Mouse (Mus musculus) fat pad, adult 2 months (tissue): ENCODE measurements around the gene Mgat4e.

Experiments
- DNase-seq: peaks from one replicate; pipeline ENCODE4 v3.0.0-alpha.2; 2011; ENCODE audit warnings: low read depth, low spot score; ENCODE audit errors: extremely low read depth

Mgat4e gene

DNA sequence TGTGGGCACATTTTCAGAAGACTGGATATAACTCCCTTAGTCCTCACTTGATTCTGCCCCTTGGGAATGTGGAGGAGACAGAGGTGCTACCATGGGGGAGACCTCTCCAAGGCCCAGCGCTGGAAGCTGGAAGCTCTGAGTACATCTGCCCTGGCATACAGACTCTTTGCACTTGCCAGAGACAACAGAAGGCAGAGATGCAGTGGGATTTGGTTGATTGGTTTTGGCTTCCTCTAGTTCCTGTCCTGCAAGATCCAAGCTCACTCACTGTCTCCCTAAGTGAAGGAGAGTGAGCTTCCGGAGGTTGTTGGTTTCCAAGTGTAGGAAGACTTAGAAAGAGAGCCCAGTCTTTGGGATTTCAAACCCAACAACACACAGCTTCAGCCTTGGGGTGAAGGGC lies 33.6 kb downstream of the Mgat4e start:
- no peak for DNase-seq

DNA sequence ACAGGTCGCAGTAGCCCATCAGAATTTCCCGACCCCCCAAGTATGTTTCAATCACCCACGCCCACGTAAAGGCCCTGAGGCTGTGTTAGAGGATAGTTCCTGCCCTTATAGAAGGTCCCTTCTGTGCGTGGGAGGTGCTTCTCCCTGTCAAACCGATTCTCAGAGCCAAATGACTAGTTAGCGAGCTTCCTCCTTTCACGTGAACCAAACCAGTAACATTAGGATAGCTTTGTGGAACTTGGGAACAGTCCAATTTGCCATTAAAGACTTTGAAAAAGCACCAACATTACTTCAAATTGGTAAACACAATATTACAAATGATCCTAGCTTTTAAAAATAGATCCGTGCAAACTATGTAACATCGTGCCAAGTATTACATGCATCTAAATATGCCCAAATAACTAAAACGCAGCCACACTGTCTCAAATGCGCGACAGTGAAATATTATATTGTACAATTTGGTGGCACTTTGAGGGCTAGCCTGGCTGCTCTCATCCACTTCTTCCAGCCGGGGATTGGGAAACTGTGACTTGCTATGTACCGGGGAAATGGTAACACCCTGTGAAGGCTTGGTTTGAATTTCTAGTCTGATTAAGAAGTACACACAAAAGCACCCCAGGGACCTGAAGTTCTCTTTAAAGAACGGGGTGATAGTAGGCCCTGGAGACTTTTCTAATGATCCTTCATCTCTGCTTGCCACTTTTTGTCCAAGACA lies 35.4 kb downstream of the Mgat4e start:
- peak; percentile 95 for DNase-seq

DNA sequence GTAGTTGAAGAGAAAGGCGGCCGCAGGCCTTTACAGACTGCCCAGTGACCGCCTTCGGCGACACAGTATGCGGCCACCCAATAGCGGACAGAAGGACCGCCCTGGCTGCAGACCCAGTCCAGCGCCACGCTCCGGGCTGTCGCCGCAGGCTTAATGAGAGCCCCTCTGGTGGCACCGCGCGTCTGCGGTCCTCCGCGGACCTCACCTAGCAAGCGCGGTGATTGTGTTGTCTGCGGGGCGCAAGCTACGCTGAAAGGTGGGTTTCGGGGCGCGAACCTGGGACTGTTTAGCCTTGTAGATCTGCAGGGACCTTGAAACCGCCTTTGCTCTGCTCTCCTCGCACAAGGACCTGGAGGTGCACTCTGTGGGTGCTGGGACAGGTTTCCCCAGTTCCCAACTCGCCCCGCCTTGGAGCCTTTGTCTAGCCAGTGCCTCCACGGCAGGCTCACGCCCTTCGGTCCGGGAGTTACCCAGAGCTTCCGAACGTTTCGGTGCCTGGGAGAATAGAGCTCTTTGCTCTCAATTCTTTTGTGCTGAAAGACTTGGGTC lies 36.1 kb downstream of the Mgat4e start:
- DNase-seq = no peak

GRCm38 (mm10) chr1:134512584-134512983 lies 36.9 kb downstream of the Mgat4e start:
- no peak for DNase-seq

GRCm38 (mm10) chr1:134512183-134512582 lies 37.3 kb downstream of the Mgat4e start:
- no peak for DNase-seq

DNA sequence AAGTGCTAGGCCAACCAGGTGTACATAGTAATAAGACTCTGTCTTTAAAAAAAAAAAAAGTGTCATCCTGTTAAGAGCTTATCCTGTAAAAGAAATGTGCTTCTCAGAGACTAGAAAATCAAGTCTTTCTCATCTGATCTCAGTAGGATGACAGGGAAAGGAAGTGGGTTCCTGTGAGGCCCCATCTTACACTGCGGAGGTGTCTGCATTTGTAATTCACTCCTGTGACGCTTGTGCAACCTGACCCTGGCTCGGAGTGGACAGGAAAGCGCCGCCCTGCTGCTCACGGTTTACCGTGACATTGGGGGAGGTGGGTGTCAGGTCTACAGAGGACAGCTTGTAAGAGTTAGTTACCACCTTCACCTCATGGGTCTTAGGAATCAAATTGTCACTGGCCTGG lies 39.5 kb downstream of the Mgat4e start:
- DNase-seq = no peak

- no peak for DNase-seq
These were observed 43.3 kb downstream of the Mgat4e start for GRCm38 (mm10) chr1:134506201-134506600.

DNA sequence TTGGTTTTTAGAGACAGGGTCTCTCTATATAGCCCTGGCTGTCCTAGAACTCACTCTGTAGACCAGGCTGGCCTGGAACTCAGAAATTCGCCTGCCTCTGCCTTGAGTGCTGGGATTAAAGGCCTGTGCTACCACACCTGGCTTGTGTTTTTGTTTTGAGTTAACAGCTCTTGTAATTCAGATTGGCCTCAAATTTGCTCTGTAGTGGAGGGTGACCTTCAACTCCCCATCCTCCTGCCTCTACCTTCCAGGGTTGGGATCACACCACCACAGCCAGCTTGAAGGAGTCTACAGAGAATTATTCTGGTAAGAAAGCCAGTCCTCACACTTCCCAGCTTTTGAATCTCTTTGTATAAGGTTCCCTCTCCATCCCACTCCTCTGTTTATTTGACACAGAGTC lies 48.6 kb downstream of the Mgat4e start:
- DNase-seq = no peak

GRCm38 (mm10) chr1:134495991-134496390 lies 53.5 kb downstream of the Mgat4e start:
- DNase-seq = no peak

DNA sequence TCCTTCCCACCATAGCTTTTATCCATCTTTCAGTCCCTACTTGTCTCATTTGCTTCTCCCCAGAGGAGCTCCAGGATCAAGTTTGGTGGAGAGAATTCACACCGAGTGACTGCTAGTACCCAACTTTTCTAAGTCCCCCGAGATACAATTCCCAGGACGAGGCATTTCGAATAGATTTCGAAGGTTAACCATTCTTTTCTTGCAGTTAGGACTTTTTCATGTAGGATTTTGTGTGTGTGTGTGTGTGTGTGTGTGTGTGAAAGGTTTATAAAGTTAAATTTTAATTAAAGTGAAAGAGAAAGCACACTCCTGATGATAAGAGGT lies 54.3 kb downstream of the Mgat4e start:
- DNase-seq = no peak

GRCm38 (mm10) chr1:134494428-134495215 lies 54.9 kb downstream of the Mgat4e start, which contains the start of gene Rabif:
Gene Rabif (plus strand): TSS chr1:134494648.
- DNase-seq = no peak

- DNase-seq = no peak
These were observed 55.5 kb downstream of the Mgat4e start for GRCm38 (mm10) chr1:134493956-134494355.

DNA sequence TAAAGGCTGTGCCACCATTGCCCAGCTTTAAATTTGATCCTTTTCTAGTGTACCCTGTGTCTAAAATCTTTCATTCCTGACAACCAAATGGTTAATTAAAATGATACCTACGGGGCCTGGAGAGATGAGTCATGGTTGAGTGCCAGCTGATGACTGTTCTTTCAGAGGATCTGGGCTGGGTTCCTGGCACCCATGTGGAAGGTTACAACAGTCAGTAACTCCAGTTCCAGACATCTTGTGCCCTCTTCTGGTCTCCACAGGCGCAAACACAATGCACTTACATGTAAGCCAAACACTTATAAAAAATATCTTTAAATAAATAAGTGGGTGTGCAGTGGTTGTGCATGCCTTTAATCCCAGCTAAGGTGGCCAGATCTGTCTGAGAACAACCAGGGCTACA lies 56.0 kb downstream of the Mgat4e start:
- DNase-seq = no peak

GRCm38 (mm10) chr1:134492276-134492675 lies 57.2 kb downstream of the Mgat4e start:
- DNase-seq = no peak
